Mouse (Mus musculus) embryonic stem cell, embryonic (primary cell): ENCODE results near the gene Hoxa3.

ENCODE experiments used
- CTCF ChIA-PET, 4 experiments: fragments of 300-600 bp in 2 of 4; fragments of 350-600 bp in 2 of 4; sonication (Branson Sonifier 250); formaldehyde crosslinking; loops; one replicate each; lab custom pipeline; 2022; ENCODE audit warnings: inconsistent platforms in 2 of 4; lab: Charles Lee
- POLR2A ChIA-PET, 4 experiments: fragments of 300-600 bp in 2 of 4; fragments of 350-600 bp in 2 of 4; sonication (Branson Sonifier 250); formaldehyde crosslinking; loops; one replicate each; lab custom pipeline; 2022; ENCODE audit warnings: antibody characterized with exemption in 4 of 4, inconsistent platforms in 1 of 4; lab: Charles Lee

Hoxa3 gene

DNA sequence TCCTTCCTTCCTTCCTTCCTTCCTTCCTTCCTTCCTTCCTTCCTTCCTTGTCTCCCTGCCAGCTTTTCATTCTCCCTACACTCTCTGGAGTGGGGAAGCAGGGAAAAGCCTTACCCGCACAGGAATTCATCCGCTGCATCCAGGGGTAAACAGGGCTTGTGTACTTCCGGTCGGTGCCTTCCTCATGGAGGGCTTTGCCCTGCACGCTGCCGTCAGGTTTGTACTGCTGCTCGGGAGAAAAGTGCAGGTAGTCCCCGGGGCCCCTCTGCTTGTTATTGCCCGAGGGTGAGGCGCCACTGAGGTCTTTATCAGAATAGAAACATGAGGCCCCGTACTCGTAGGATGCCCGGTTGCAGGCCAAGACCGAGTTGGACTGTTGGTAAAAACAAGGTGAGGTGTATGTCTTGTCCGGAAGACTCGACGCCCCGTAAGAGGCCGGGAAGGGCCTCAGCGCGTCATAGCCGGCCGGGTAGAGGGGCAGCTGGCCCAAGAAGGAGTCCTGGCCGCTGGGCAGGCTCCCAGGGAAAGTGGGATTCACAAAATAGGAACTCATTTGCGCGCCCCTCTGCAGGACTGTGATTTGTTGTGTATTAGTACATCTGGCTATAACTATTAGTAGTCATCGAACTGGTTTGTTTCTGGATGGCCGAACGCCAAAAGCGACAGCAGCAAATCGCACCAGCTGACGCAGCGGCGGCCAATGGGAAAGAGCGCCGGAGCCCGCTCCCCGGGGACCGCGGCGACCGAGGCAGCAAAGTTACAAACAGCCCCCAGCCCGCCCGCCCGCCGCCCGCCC, 4.9 kb downstream of the Hoxa3 start, which contains the start of gene Hoxa6:
Gene Hoxa6, minus strand, starts transcription at position 651 of the 796 bp plus-strand sequence.
- ChIA-PET CTCF (interaction anchor here in 1 of 4 experiments (0.6 kb wide), 1 partner anchor 171 kb away, joined by 4 read pairs; no protein-coding TSS in a partner anchor), POLR2A (interaction anchor here in 1 of 4 experiments (1.0 kb wide), 1 partner anchor 14 kb away, joined by 3 read pairs; no protein-coding TSS in a partner anchor)

GRCm38 (mm10) chr6:52207684-52207976, 5.5 kb downstream of the Hoxa3 start:
- POLR2A ChIA-PET = no interaction called here
- CTCF ChIA-PET = no interaction called here

GRCm38 (mm10) chr6:52206882-52207683, 6.1 kb downstream of the Hoxa3 start:
- ChIA-PET CTCF (interaction anchor here in 1 of 4 experiments (1.0 to 1.5 kb wide), 2 partner anchors 11 to 43 kb away, joined by 3 to 4 read pairs; no protein-coding TSS in a partner anchor), POLR2A (no interaction called here)

DNA sequence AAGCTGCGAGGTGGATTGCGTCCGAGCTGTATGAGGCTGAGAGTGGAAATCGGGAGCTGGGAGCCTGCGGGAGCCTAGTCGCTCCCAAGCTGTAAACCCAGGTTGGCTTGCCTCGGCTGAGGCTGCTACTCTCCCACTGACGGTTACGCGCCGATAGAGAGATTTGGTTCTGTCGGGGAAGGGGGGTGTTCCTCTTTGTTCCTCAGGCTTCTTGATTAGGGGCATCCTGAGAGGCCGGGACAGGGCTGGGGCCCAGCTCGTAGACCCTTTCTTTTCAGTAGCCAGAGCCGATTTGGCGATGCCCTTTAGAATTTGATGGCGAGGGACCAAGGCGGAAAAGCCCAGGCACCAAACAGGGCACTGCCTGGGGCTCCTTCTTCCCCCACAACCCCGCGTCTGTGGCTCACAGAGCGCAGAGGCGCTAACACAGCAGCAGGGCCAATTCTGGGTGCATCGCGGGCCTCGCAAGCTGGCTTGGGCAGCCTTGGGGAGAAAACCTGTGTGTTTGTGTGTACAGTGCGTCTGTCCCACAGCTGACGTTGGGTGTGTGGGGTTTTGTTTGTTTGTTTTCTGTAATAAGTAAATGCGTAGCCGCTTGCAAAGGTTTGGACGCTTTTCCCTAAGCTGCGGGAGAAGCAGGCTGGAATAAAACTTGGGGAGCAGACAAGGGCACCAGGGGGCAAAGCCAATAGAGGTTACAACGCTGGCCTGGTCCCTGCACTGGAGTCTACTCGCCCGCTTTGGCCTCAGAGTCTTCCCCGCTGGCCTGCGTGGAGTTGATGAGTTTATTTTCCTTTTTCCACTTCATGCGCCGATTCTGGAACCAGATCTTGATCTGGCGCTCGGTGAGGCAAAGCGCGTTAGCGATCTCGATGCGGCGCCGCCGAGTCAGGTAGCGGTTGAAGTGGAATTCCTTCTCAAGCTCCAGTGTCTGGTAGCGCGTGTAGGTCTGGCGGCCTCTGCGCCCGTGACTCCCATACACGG, 7.2 kb downstream of the Hoxa3 start:
- ChIA-PET CTCF (interaction anchor here in 2 of 4 experiments (0.6 to 2.1 kb wide), 10 partner anchors 12 to 825 kb away, joined by 3 to 5 read pairs (median 4); partner anchors contain the start of genes 5730596B20Rik (in 1 of the 2), Hoxa10 (in 1 of the 2) and Hoxa7 (in 1 of the 2)), POLR2A (interaction anchor here in 1 of 4 experiments (0.8 to 4.2 kb wide), 5 partner anchors 11 to 33 kb away, joined by 3 to 29 read pairs (median 3); no protein-coding TSS in a partner anchor)

- ChIA-PET POLR2A (interaction anchor here in 1 of 4 experiments (0.8 to 4.2 kb wide), 5 partner anchors 10 to 32 kb away, joined by 3 to 29 read pairs (median 3); no protein-coding TSS in a partner anchor), CTCF (interaction anchor here in 2 of 4 experiments (0.5 to 2.1 kb wide), 10 partner anchors 12 to 824 kb away, joined by 3 to 5 read pairs (median 4); partner anchors contain the start of genes 5730596B20Rik (in 1 of the 2), Hoxa10 (in 1 of the 2) and Hoxa7 (in 1 of the 2))
These were observed 7.9 kb downstream of the Hoxa3 start for GRCm38 (mm10) chr6:52205221-52205620.

DNA sequence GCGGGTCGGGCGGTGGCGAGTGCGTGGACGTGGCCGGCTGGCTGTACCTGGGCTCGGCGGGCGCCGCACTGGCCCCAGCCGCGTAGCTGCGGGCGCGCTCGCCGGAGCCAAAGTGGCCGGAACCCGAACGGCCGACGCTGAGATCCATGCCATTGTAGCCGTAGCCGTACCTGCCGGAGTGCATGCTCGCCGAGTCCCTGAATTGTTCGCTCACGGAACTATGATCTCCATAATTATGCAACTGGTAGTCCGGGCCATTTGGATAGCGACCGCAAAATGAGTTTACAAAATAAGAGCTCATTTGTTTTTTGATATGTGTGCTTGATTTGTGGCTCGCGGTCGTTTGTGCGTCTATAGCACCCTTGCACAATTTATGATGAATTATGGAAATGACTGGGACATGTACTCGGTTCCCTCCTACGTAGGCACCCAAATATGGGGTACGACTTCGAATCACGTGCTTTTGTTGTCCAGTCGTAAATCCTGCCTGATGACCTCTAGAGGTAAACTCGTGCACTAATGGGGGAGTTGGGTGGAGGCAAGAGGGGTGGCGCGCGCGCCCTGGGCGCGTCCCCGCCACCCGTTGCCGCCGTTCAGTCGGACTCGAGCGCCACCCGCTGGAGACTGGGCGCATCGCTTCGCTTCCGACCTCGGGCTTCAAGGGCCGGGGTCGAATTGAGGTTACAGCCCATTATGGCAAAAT, 8.9 kb downstream of the Hoxa3 start, which contains the start of gene Hoxa5:
Gene Hoxa5, minus strand, starts transcription at position 538 of the 703 bp plus-strand sequence.
- POLR2A ChIA-PET = interaction anchor here in 2 of 4 experiments (0.6 to 4.2 kb wide), 6 partner anchors 9 to 62 kb away, joined by 3 to 29 read pairs (median 4); partner anchors contain the start of genes Gm28308 (in 1 of the 2) and Hoxa3 (in 1 of the 2)
- CTCF ChIA-PET = interaction anchor here in 3 of 4 experiments (0.8 to 2.1 kb wide), 10 partner anchors 9 to 611 kb away, joined by 3 to 8 read pairs (median 4); partner anchors contain the start of gene Hoxa7 (in 2 of the 3)

DNA sequence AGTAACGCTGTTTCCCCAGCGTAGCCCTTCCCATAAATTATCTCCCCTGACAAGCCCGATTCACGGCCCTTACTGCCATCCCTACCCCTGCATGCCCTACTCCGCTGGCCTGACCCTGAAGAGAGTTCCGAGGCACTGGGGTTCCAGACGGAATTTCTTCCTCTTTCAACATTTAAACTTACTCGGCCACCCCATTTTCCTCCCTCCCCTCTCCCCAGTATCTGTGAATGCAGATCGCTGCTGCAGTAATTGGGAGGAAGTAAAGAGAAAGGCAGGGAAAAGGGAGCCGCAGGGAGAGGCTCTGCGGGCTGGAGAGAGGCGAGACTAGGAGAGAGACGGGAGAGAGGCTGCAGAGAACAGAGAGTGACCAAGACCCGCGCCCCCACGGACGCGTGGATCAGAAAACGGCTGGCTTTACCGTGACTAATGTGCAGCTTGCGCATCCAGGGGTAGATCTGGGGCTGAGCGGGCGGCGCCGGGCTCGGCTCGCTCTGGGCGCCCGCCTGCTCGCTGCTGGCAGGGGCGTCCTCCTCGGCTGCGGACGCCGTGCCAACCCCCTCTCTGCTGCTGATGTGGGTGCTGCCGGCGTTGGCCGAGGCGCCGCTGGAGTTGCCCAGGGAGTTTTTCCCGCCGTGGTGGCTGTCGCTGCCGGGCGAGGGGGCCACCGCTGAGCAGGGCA, 9.6 kb downstream of the Hoxa3 start:
- ChIA-PET CTCF (interaction anchor here in 3 of 4 experiments (0.8 to 2.1 kb wide), 12 partner anchors 8 to 611 kb away, joined by 3 to 8 read pairs (median 3); partner anchors contain the start of genes Hoxa7 (in 2 of the 3) and Hoxa10 (in 1 of the 3)), POLR2A (interaction anchor here in 3 of 4 experiments (0.6 to 4.2 kb wide), 10 partner anchors 10 to 327 kb away, joined by 3 to 29 read pairs (median 4); partner anchors contain the start of genes 5730596B20Rik (in 1 of the 3), Gm28308 (in 1 of the 3), Hoxa3 (in 1 of the 3) and Hoxa4 (in 1 of the 3))

DNA sequence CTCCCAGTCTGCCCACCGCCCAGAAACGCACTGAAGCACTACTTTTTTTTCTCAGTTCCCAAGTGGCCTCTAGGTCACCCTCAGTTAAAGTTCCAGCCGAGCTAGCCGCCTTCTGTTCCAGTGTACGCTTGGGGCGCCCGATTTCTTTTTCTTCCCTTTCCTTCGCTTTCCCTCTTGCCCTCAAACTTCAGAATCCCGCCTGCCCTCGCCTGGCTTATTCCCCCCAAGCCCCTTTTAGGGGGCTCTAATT, 10.1 kb downstream of the Hoxa3 start:
- CTCF ChIA-PET = interaction anchor here (0.5 to 1.9 kb wide), 8 partner anchors 8 to 611 kb away, joined by 3 to 7 read pairs (median 3); partner anchors contain the start of genes Hoxa7 (in 2 of the 4) and Hoxa10 (in 1 of the 4)
- POLR2A ChIA-PET = interaction anchor here in 2 of 4 experiments (0.9 to 4.2 kb wide), 9 partner anchors 8 to 326 kb away, joined by 3 to 29 read pairs (median 4); partner anchors contain the start of genes 5730596B20Rik (in 1 of the 2) and Hoxa4 (in 1 of the 2)

DNA sequence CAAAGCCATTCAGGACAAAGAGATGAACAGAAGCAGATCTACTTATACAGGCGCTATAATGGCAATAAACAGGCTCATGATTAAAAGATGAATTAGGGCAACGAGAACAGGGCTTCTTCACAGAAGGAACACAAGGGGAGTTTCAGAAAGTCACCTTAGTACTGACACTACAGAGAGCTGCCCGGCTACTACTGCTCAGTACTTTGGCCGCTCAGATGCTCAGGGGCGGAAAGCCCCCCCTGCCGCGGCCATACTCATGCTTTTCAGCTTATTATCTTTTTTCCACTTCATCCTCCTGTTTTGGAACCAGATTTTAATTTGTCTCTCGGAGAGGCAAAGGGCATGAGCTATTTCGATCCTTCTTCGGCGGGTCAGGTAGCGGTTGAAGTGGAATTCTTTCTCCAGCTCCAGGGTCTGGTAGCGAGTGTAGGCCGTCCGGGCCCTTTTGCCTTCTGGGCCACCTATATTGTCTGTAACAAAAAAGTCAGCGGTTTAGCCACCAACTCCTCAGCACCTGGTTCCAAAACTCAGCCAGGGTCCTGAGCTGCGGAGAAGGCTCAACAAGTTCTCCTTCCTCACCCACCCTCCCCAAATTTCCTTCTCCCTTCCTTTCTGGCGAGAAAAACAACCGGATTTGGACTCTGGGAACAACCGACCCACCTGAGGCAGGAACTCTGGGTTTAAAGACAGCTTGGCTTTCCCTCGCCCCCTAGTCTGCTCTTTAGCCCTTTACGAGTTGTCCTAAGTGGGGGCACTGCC, 10.6 kb downstream of the Hoxa3 start:
- CTCF ChIA-PET = interaction anchor here (0.5 to 1.9 kb wide), 9 partner anchors 8 to 610 kb away, joined by 3 to 9 read pairs (median 3); partner anchors contain the start of genes Hoxa7 (in 2 of the 4) and Hoxa10 (in 1 of the 4)

DNA sequence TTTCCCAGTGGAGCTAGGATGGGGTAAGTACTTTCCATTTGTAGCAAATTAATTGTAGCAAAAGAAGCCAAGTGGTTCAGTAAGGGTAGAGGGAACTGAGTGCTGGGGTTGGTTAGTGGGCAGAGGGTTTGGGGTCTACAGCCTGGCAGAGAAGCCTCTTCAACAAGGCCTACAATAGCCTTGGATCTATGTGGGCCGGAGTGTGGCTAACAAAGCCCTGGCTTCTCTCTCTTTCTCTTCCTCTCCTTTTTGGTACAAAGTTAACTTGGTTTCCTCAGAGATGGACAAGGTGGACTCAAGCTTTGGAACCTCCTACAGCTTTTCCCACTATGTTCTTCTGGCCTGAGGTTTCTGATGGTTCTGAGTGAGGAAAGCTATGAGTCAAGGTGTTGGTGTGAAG, 11.9 kb downstream of the Hoxa3 start:
- POLR2A ChIA-PET = interaction anchor here in 2 of 4 experiments (0.8 to 1.9 kb wide), 8 partner anchors 9 to 48 kb away, joined by 3 to 8 read pairs (median 5); partner anchors contain the start of genes Hoxa4 (in 2 of the 2) and Hoxa1 (in 1 of the 2)
- CTCF ChIA-PET = interaction anchor here in 1 of 4 experiments (0.6 to 0.8 kb wide), 2 partner anchors 8 to 17 kb away, joined by 3 to 7 read pairs; no protein-coding TSS in a partner anchor

More for the DNA sequence above, 10.6 kb downstream of the Hoxa3 start:
- POLR2A ChIA-PET = interaction anchor here (0.6 to 4.2 kb wide), 15 partner anchors 9 to 996 kb away, joined by 3 to 29 read pairs (median 4); partner anchors contain the start of genes Hoxa4 (in 2 of the 4), 5730596B20Rik (in 1 of the 4) and Hoxa1 (in 1 of the 4)

DNA sequence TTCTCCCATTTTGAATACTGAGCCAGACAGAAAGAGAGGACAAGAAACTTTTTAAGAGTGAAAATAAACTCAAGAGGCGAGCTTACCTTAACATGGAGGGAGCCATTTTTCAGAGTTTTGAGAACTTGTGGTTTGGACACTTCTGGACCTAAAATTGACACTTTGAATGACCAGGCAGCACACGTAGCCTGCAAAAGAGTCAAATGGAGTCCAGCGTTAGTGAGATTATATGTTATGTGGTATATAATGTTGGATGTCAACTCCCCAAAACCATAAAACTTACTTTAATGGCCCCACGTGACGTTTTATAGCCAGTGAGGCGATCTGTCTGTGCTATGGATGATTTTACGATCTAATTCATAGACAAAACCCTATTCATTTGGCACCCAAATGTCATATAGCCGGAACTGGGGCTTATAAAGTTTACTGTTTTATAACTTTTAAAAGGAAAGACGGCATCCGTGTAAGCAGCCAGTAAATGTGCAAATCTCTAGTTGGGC, 12.3 kb downstream of the Hoxa3 start:
- ChIA-PET POLR2A (interaction anchor here in 2 of 4 experiments (0.8 to 1.9 kb wide), 5 partner anchors 9 to 47 kb away, joined by 3 to 8 read pairs (median 5); partner anchors contain the start of genes Hoxa1 (in 1 of the 2) and Hoxa4 (in 1 of the 2)), CTCF (no interaction called here)

GRCm38 (mm10) chr6:52200073-52200750, 12.9 kb downstream of the Hoxa3 start:
- POLR2A ChIA-PET = interaction anchor here in 1 of 4 experiments (0.6 to 1.9 kb wide), 3 partner anchors 8 to 38 kb away, joined by 3 to 8 read pairs (median 3); partner anchors contain the start of gene Hoxa4
- CTCF ChIA-PET = interaction anchor here in 1 of 4 experiments (0.6 kb wide), 1 partner anchor 45 kb away, joined by 4 read pairs; no protein-coding TSS in a partner anchor

GRCm38 (mm10) chr6:52197271-52197670, 15.9 kb downstream of the Hoxa3 start:
- ChIA-PET CTCF (interaction anchor here in 2 of 4 experiments (0.8 to 1.8 kb wide), 5 partner anchors 14 to 152 kb away, joined by 3 to 5 read pairs (median 3); partner anchors contain the start of gene Hoxa10 (in 1 of the 2)), POLR2A (interaction anchor here in 3 of 4 experiments (0.5 to 1.3 kb wide), 4 partner anchors 13 to 82 kb away, joined by 3 to 4 read pairs (median 3); no protein-coding TSS in a partner anchor)
